Mouse (Mus musculus): ENCODE results near the gene Bscl2. TPM values are rescaled to one million over a fixed set of nuclear protein-coding genes. Genes with fewer than 3 reads are reported as not detected.
"Not testable (repeated sequence)": the region's sequence is repeated elsewhere in the genome, so short reads cannot be mapped to it uniquely, and the experiment has no call there.

The Bscl2 gene
- polyA plus RNA-seq, 1 experiment from 2014 or later = 66.9 TPM

GRCm38 (mm10) chr19:8881034-8881392, 43.7 kb downstream of the Bscl2 start:
- H3K9ac ChIP-seq = peak overlapping the region; percentile 87
- H3K27ac ChIP-seq = no peak overlapping the region
- 11% methylated on average over 3 of the region's 3 CpGs for WGBS
- no peaks in the 10 kb centered on the region for H3K9me3 ChIP-seq (replicated peaks)
- peak; percentile 33 for ATAC-seq
- peaks cover 13% of the 10 kb centered on the region for H3K36me3 ChIP-seq (ENCODE audit: poor library complexity, severe bottlenecking)
- peak overlapping the region; percentile 67 for H3K4me2 ChIP-seq
- no peaks in the 10 kb centered on the region for H3K27me3 ChIP-seq
- peak overlapping the region; percentile 66 for H3K4me3 ChIP-seq
- peaks cover 10% of the 10 kb centered on the region for H3K4me1 ChIP-seq

DNA sequence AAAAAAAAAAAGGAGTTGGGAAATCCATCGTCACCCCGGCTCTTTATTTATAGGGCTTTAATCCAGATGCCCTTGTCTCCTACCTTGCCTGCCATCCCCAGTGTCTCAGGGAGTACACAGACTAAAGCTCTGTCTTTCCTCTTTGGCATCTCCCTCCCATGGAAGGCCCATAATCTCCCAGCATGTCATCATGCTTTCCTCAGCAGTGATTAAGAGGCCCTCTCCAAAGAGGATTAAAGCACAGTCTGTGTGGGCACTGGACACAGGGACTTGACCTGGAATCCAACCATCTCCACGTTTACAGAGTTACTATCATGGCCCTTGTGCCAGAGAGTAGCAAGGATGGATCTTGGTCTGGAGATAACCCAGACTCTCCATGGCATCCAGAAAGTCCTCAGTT, 46.3 kb downstream of the Bscl2 start, which contains the start of the genes Lbhd1 and Gm49403:
Gene Lbhd1 (plus strand): TSS at position 117 of the 400 bp plus-strand sequence.
Gene Gm49403 (plus strand): TSS at position 315 of the 400 bp plus-strand sequence.
- ATAC-seq = no peak
- Histone ChIP-seq H3K4me2 (no peak within 1 kb of the TSS), H3K36me3 (ENCODE audit: poor library complexity, severe bottlenecking) (no peaks in the 10 kb centered on the region), H3K9ac (no peak within 1 kb of the TSS), H3K27ac (no peak within 1 kb of the TSS), H3K4me1 (peaks cover 22% of the 10 kb centered on the region), H3K27me3 (no peaks in the 10 kb centered on the region), H3K4me3 (no peak within 1 kb of the TSS), H3K9me3 (replicated peaks) (no peaks in the 10 kb centered on the region)
- 73% methylated on average over 3 of the region's 3 CpGs for WGBS

DNA sequence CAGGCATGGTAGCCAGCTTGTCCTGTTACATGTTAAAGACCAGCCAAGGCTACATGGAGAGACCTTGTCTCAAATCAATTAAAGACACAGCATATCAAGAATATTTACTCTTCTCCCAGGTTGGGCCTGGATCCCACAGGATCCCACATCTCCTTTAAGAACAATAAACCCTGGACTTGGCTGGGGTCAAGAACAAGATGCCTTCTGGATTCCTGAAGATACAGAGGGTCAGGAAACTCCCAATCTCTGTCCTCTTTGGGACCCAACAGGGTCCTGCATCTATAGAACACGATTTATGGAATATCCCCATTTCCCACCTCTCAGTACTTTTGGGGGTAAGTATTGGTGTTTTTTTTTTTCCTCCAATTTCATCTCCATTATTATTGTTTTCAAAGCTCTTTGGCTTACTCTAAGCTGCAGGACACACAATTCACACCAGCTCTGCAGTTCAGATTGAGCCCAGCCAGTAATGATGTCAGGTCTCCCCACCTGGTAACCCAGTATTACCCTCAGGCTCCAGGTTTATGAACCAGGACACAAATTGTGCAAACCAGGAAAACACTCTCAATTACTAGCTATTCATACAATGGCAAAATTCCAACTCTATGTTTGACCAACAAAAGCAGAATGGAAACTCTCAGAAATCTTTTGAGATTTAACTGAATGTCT, 49.8 kb downstream of the Bscl2 start:
- peak overlapping the region; percentile 65; the same call in 1 of the 2 replicates for H3K4me3 ChIP-seq
- H3K9me3 ChIP-seq (replicated peaks) = no peaks in the 10 kb centered on the region
- 68% methylated on average over 1 of the region's 1 CpGs for WGBS
- no peak overlapping the region; the same call in 1 of the 2 replicates for H3K27ac ChIP-seq
- no peaks in the 10 kb centered on the region for H3K27me3 ChIP-seq
- H3K4me2 ChIP-seq = peak overlapping the region; percentile 80; the same call in 1 of the 2 replicates
- H3K9ac ChIP-seq = no peak overlapping the region; the same call in 1 of the 2 replicates
- no peak for ATAC-seq
- peaks cover 14% of the 10 kb centered on the region for H3K36me3 ChIP-seq (ENCODE audit: poor library complexity, severe bottlenecking)
- H3K4me1 ChIP-seq = peaks cover 21% of the 10 kb centered on the region

GRCm38 (mm10) chr19:8887585-8888463, 50.6 kb downstream of the Bscl2 start:
- peak overlapping the region; percentile 80 for H3K4me2 ChIP-seq
- peaks cover 14% of the 10 kb centered on the region for H3K36me3 ChIP-seq (ENCODE audit: poor library complexity, severe bottlenecking)
- no peaks in the 10 kb centered on the region for H3K9me3 ChIP-seq (replicated peaks)
- H3K9ac ChIP-seq = peak overlapping the region; percentile 83
- peak overlapping the region; percentile 58; the same call in 1 of the 2 replicates for H3K27ac ChIP-seq
- ATAC-seq = no peak
- H3K4me3 ChIP-seq = peak overlapping the region; percentile 65
- WGBS = 13% methylated on average over 19 of the region's 19 CpGs
- peaks cover 21% of the 10 kb centered on the region for H3K4me1 ChIP-seq
- no peaks in the 10 kb centered on the region for H3K27me3 ChIP-seq

- H3K27ac ChIP-seq = peak within 1 kb of the TSS; percentile 87
- ATAC-seq = peak; percentile 97
- H3K4me1 ChIP-seq = peaks cover 27% of the 10 kb centered on the region
- H3K9me3 ChIP-seq (replicated peaks) = no peaks in the 10 kb centered on the region
- H3K9ac ChIP-seq = peak within 1 kb of the TSS; percentile 83
- peak within 1 kb of the TSS; percentile 80 for H3K4me2 ChIP-seq
- H3K36me3 ChIP-seq (ENCODE audit: poor library complexity, severe bottlenecking) = peaks cover 14% of the 10 kb centered on the region
- H3K27me3 ChIP-seq = no peaks in the 10 kb centered on the region
- peak within 1 kb of the TSS; percentile 65 for H3K4me3 ChIP-seq
- WGBS = under 1% methylated on average over 58 of the region's 58 CpGs
Observed at GRCm38 (mm10) chr19:8888511-8889385, 51.5 kb downstream of the Bscl2 start, which contains the start of the genes 1810009A15Rik and Gm49416. Gene 1810009A15Rik, plus strand, starts transcription at chr19:8888853. Gene Gm49416, plus strand, starts transcription at chr19:8888926.

GRCm38 (mm10) chr19:8892829-8893766, 55.8 kb downstream of the Bscl2 start, which contains the start of gene Ints5:
Gene Ints5, plus strand, starts transcription at chr19:8893005.
- peak; percentile 72 for ATAC-seq
- peaks cover 31% of the 10 kb centered on the region for H3K4me1 ChIP-seq
- 4% methylated on average over 49 of the region's 54 CpGs for WGBS
- H3K4me3 ChIP-seq = peak within 1 kb of the TSS; percentile 93
- H3K27me3 ChIP-seq = no peaks in the 10 kb centered on the region
- peak within 1 kb of the TSS; percentile 87 for H3K4me2 ChIP-seq
- H3K27ac ChIP-seq = peak within 1 kb of the TSS; percentile 78
- peak within 1 kb of the TSS; percentile 96 for H3K9ac ChIP-seq
- peaks cover 40% of the 10 kb centered on the region for H3K36me3 ChIP-seq (ENCODE audit: poor library complexity, severe bottlenecking)
- H3K9me3 ChIP-seq (replicated peaks) = no peaks in the 10 kb centered on the region

DNA sequence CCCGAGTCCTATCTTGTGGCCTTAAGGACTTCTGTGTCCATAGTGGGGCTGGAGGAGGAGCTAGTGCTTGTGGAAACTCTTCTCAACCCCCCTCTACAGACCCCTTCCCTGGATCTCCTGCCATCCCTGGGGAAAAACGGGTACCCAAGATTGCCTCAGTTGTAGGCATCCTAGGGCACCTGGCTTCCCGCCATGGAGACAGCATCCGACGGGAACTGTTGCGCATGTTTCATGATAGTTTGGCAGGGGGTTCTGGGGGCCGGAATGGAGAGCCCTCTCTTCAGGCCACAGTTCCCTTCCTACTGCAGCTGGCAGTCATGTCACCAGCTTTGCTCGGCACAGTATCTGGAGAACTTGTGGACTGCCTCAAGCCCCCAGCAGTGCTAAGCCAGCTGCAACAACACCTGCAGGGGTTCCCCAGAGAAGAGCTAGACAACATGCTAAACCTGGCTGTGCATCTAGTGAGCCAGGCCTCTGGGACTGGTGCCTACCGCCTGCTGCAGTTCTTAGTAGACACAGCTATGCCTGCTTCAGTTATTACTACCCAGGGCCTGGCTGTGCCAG, 58.2 kb downstream of the Bscl2 start:
- H3K4me1 ChIP-seq = peaks cover 32% of the 10 kb centered on the region
- peaks cover 36% of the 10 kb centered on the region for H3K36me3 ChIP-seq (ENCODE audit: poor library complexity, severe bottlenecking)
- no peak for ATAC-seq
- H3K27me3 ChIP-seq = no peaks in the 10 kb centered on the region
- H3K9me3 ChIP-seq (replicated peaks) = no peaks in the 10 kb centered on the region
- H3K9ac ChIP-seq = no peak overlapping the region
- no peak overlapping the region for H3K4me2 ChIP-seq
- 92% methylated on average over 9 of the region's 9 CpGs for WGBS
- H3K27ac ChIP-seq = no peak overlapping the region
- 0 out of 2 replicates have a peak overlapping the region, but pooled peaks have one; percentile 2 for H3K4me3 ChIP-seq

DNA sequence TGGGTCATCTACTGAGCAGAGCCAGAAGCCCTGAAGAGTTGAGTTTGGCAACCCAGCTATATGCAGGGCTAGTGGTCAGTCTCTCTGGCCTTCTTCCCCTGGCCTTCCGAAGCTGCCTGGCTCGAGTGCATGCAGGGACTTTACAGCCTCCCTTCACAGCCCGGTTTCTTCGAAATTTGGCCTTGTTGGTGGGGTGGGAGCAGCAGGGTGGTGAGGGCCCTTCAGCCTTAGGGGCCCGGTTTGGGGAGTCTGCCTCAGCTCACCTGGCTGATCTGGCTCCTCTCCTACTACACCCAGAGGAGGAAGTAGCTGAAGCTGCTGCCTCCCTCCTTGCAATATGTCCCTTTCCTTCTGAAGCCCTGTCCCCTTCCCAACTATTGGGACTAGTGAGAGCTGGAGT, 59.0 kb downstream of the Bscl2 start:
- 90% methylated on average over 5 of the region's 5 CpGs for WGBS
- H3K9ac ChIP-seq, H3K4me3 ChIP-seq: not testable (repeated sequence)

DNA sequence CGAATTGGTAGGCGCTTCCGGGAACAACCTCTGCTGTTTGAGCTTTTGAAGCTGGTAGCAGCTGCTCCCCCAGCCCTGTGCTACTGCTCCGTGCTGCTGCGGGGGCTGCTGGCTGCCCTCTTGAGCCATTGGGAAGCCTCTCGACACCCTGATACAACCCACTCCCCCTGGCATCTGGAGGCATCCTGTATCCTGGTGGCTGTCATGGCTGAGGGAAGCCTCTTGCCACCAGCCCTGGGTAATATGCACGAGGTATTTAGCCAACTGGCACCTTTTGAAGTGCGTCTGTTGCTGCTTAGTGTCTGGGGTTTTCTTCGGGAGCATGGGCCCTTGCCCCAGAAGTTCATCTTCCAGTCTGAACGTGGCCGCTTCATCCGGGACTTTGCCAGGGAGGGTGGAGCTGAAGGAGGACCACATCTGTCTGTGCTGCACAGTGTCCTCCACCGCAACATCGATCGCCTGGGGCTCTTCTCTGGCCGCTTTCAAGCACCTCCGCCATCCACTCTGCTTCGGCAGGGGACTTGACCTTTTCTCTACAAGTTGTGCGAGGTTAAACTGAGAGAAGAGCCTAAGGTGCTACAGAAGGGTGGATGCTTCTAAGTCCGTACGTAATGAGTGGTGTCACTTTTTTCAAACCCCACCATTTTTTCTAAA, 60.1 kb downstream of the Bscl2 start:
- peaks cover 32% of the 10 kb centered on the region for H3K4me1 ChIP-seq
- H3K27ac ChIP-seq = peak overlapping the region; percentile 85
- H3K36me3 ChIP-seq (ENCODE audit: poor library complexity, severe bottlenecking) = peaks cover 31% of the 10 kb centered on the region
- WGBS = 25% methylated on average over 21 of the region's 21 CpGs
- H3K9ac ChIP-seq = peak overlapping the region; percentile 96
- H3K4me2 ChIP-seq = peak overlapping the region; percentile 91
- H3K4me3 ChIP-seq = peak overlapping the region; percentile 97
- H3K27me3 ChIP-seq; H3K9me3 ChIP-seq (replicated peaks): not testable (repeated sequence)
- ATAC-seq = peak; percentile 60

More for the DNA sequence above, 59.0 kb downstream of the Bscl2 start:
- H3K27ac ChIP-seq; H3K9me3 ChIP-seq (replicated peaks); H3K4me2 ChIP-seq; ATAC-seq; H3K27me3 ChIP-seq: not testable (repeated sequence)
- peaks cover 32% of the 10 kb centered on the region for H3K4me1 ChIP-seq
- peaks cover 29% of the 10 kb centered on the region for H3K36me3 ChIP-seq (ENCODE audit: poor library complexity, severe bottlenecking)
